Mouse (Mus musculus): Measurements from ENCODE around the gene Polr2h.
A peak's percentile ranks its signal among the peaks of the same experiment; 100 is the strongest.

Gene Polr2h

GRCm38 (mm10) chr16:20701729-20702521 is 15.5 kb upstream of the Polr2h start:
- DNase-seq, result no peak

GRCm38 (mm10) chr16:20702522-20702893 is 15.0 kb upstream of the Polr2h start:
- DNase-seq, result peak; percentile 72

- DNase-seq, result no peak
Measured at GRCm38 (mm10) chr16:20703071-20703470, 14.4 kb upstream of the Polr2h start.

- no peak for DNase-seq
Measured at GRCm38 (mm10) chr16:20703699-20704400, 13.6 kb upstream of the Polr2h start.

GRCm38 (mm10) chr16:20705786-20706185 is 11.7 kb upstream of the Polr2h start:
- no peak for DNase-seq

- no peak for DNase-seq
Measured at GRCm38 (mm10) chr16:20706407-20707055, 10.9 kb upstream of the Polr2h start.

- DNase-seq, result no peak
Measured at GRCm38 (mm10) chr16:20708220-20708938, 9.1 kb upstream of the Polr2h start.

GRCm38 (mm10) chr16:20708939-20709734 is 8.3 kb upstream of the Polr2h start:
- DNase-seq, result peak; percentile 46

- no peak for DNase-seq
Measured at GRCm38 (mm10) chr16:20710370-20710769, 7.1 kb upstream of the Polr2h start.

- no peak for DNase-seq
Measured at GRCm38 (mm10) chr16:20710810-20711209, 6.7 kb upstream of the Polr2h start.

- no peak for DNase-seq
Measured at GRCm38 (mm10) chr16:20712190-20712589, 5.3 kb upstream of the Polr2h start.

GRCm38 (mm10) chr16:20712889-20713288 is 4.6 kb upstream of the Polr2h start:
- DNase-seq, result no peak

- no peak for DNase-seq
Measured at GRCm38 (mm10) chr16:20714307-20715080, 3.0 kb upstream of the Polr2h start.

- no peak for DNase-seq
Measured at GRCm38 (mm10) chr16:20715161-20715560, 2.3 kb upstream of the Polr2h start.

- no peak for DNase-seq
Measured at GRCm38 (mm10) chr16:20715566-20715965, 1.9 kb upstream of the Polr2h start.

GRCm38 (mm10) chr16:20715976-20716840 is 1.3 kb upstream of the Polr2h start:
- DNase-seq, result peak; percentile 76

GRCm38 (mm10) chr16:20716841-20717180 is 654 bp upstream of the Polr2h start:
- peak; percentile 19 for DNase-seq

- no peak for DNase-seq
Measured at GRCm38 (mm10) chr16:20717978-20718670, 659 bp downstream of the Polr2h start.

GRCm38 (mm10) chr16:20721808-20722207 is 4.3 kb downstream of the Polr2h start:
- no peak for DNase-seq

- DNase-seq, result no peak
Measured at GRCm38 (mm10) chr16:20722736-20723135, 5.3 kb downstream of the Polr2h start.

Measured in lung, postnatal 14 days (tissue).